Mouse (Mus musculus) erythroblast, embryonic 14.5 days (primary cell): ENCODE data around the gene Slc27a1.

Experiments
- GATA1 ChIP-seq: IDR thresholded peaks from 2 replicates; pipeline ENCODE4 v1.6.1; 2012; ENCODE audit warnings: low read length, inconsistent platforms, mixed read lengths
- TAL1 ChIP-seq: IDR thresholded peaks from 3 replicates; pipeline ENCODE4 v1.6.1; 2012; ENCODE audit warnings: low read length, inconsistent platforms, mixed read lengths

DNA sequence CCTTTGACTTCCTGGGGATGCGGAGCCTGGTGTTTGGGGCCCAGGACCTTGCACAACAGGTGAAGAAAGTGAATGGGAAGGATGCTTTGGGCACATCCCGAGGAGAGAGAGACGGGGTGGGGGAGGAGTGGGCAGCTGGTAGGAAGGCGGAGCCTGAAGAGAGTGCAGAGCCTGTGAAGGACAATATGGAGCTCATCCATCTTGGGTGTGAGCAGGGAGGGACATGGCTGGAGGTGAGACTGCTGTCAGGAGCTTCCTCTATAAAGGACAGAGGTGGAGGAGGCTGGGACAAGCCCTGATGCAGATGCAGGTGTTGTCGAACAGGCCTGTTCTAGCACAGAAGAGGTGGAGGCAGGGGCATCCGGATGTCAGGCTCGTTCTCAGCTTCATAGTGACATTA lies 35.3 kb downstream of the Slc27a1 start:
- TF ChIP-seq GATA1 (no peak), TAL1 (no peak)
